Mouse (Mus musculus) heart, embryonic 11.5 days (tissue): Measurements from ENCODE around the gene Exoc6. TPM values are rescaled to one million over a fixed set of nuclear protein-coding genes. Genes with fewer than 3 reads are reported as not detected.
A peak's percentile ranks its signal among the peaks of the same experiment; 100 is the strongest.

Source experiments
- ATAC-seq: fragments of 200-750 bp; cut with Nextera tagmentation; replicated peaks from 2 replicates; pipeline ENCODE4 v1.8.0; 2017; ENCODE audit warnings: moderate library complexity; ENCODE audit not compliant: insufficient number of reproducible peaks, low FRiP score, low TSS enrichment
- H3K27ac ChIP-seq: fragments of 300-500 bp; sonication (generic); 2 replicates; pipeline ENCODE4 v1.5.1; 2014; ENCODE audit warnings: mild to moderate bottlenecking, low read depth, low read length
- H3K27me3 ChIP-seq: fragments of 300-500 bp; sonication (generic); 2 replicates; pipeline ENCODE4 v1.6.1; 2014; ENCODE audit warnings: mild to moderate bottlenecking, low read length, mixed read lengths; ENCODE audit not compliant: control insufficient read depth, insufficient read depth
- H3K36me3 ChIP-seq: fragments of 300-500 bp; sonication (generic); 2 replicates; pipeline ENCODE4 v1.6.1; 2014; ENCODE audit warnings: mild to moderate bottlenecking, low read length, moderate library complexity, mixed read lengths; ENCODE audit not compliant: control insufficient read depth, insufficient read depth
- H3K4me1 ChIP-seq: fragments of 300-500 bp; sonication (generic); 2 replicates; pipeline ENCODE4 v1.6.1; 2014; ENCODE audit warnings: low read length; ENCODE audit not compliant: control insufficient read depth, insufficient read depth
- H3K4me2 ChIP-seq: fragments of 300-500 bp; sonication (generic); 2 replicates; pipeline ENCODE4 v1.6.1; 2014; ENCODE audit warnings: mild to moderate bottlenecking, moderate library complexity
- H3K4me3 ChIP-seq: fragments of 300-500 bp; sonication (generic); 2 replicates; pipeline ENCODE4 v1.5.1; 2014; ENCODE audit warnings: low read depth, low read length
- H3K9ac ChIP-seq: fragments of 300-500 bp; sonication (generic); 2 replicates; pipeline ENCODE4 v1.6.1; 2014; ENCODE audit warnings: mild to moderate bottlenecking, low read depth, low read length, moderate library complexity
- H3K9me3 ChIP-seq: fragments of 300-500 bp; sonication (generic); replicated peaks from 2 replicates; pipeline ENCODE4 v1.6.1; 2016; ENCODE audit warnings: low read length; ENCODE audit not compliant: control insufficient read depth
- WGBS: fragments of 180-500 bp; shearing (Covaris S2); extraction: QIAGEN DNeasy Blood & Tissue Kit; methylation state at CpG from one replicate; pipeline ENCODE4 v1.1.7; 2014; ENCODE audit not compliant: insufficient replicate concordance; 5-methylcytosine and 5-hydroxymethylcytosine counted together
- polyA plus RNA-seq: library from polyadenylated mRNA; unstranded; fragments of >200 nt; fragmentation: Nextera tagmentation; extraction: Ambion mirVana; gene quantifications from 2 replicates; pipeline ENCODE4 v1.2.1, GENCODE M21; 2014

Exoc6 gene
- polyA plus RNA-seq, 1 experiment from 2014 or later = 22.3 TPM

DNA sequence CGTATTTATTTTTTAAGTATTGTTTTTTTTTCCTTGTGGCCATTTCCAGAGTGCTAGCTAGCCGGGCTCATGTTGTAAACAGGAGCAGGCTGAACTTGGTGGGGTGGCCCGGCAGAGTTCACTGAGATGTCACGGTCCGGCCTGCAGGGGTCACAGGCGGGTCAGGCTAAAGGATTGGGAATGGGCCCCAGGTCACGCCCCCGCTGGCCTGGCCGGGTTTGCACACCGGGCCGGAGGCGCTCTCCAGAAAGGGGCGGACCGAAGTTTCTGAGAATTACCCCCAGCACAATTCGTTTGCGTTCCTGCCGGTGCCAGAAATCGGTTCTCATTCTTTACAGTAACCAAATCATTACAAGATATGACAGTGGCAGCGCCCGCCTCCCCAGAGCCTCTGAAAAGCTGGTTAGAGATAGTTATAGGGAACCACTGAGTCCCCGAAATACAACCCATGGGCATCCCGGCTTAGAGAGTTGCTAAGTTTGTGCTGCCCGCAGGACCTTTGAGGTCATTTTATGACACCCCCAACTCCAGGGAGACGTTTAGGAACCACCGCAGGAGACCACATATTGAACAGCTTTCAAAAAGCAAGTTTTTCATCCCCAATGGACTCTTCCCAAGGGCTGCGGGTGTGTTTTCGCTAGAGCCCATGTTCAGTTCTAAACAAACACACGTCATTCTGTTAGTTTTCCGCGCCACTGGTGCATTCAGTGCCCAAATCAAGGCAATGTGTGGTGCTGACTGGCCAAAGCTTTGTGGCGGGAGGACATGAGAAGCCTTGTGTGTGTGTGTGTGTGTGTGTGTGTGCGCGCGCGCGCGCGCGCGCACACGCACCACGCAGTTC, 145.8 kb downstream of the Exoc6 start:
- H3K27me3 ChIP-seq = peaks cover 99% of the 10 kb centered on the region
- peak overlapping the region; percentile 41 for H3K4me3 ChIP-seq
- H3K9ac ChIP-seq = no peak overlapping the region
- no peak for ATAC-seq
- peaks cover 38% of the 10 kb centered on the region for H3K4me1 ChIP-seq
- no peaks in the 10 kb centered on the region for H3K9me3 ChIP-seq
- no peak overlapping the region for H3K27ac ChIP-seq
- no peaks in the 10 kb centered on the region for H3K36me3 ChIP-seq
- 5% methylated on average over 42 of the region's 42 CpGs for WGBS
- peak overlapping the region; percentile 47 for H3K4me2 ChIP-seq

DNA sequence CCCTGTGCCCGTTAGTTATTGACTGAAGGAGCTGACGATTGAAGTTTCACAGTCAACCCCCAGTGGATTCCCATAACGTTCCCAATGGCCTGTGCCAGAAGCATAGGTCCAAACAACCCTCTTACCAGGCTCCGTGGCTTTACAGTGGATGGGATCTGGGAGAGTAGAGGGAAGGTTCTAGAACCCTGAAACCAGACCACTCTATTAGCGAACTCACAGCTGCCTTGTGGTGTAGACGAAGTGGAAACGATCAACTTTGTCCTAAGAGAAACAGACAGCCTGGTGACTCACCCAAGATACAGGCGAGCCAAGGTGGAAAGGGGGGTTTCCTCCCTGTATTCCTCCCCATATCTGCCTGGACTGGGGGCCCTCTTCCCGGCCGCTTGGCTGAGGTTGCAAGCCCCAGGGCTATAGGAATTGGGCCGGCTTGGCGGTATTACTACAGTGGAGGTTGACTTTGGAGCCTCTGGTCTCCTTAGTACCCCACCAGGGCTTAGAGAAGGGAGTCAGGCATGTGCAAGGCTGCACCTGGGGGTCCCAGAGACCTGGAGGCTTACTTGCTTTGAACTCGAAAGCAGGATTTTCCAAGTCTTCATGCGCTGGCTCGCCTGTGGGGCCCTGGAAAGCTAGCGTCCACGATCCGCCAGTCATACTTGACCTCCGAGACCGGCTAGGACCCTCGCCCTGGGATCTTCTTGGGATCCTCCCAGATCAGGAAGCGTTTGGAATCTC, 146.6 kb downstream of the Exoc6 start:
- 3% methylated on average over 22 of the region's 22 CpGs for WGBS
- H3K9ac ChIP-seq = no peak overlapping the region

DNA sequence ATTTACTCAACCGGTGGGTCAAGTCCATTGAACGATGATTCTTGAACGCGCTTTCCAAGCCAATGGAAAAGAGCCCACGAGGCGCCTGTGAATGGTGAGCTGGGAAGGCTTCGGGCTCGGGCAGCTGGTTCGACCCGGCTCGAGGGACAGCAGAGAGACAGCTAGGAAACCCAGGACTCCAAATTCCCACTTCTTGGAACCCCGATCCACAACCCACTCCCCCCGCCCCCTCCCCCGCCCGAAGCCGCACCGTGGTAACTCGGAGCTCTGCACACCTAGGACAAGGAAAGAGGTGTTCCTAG, 147.1 kb downstream of the Exoc6 start:
- Histone ChIP-seq H3K4me3 (peak overlapping the region; percentile 41), H3K27me3 (peaks cover 98% of the 10 kb centered on the region), H3K4me1 (peaks cover 38% of the 10 kb centered on the region), H3K36me3 (no peaks in the 10 kb centered on the region), H3K9ac (no peak overlapping the region), H3K27ac (no peak overlapping the region), H3K9me3 (no peaks in the 10 kb centered on the region), H3K4me2 (peak overlapping the region; percentile 77)
- 0% methylated on average over 18 of the region's 18 CpGs for WGBS
- ATAC-seq = no peak

More for the DNA sequence above, 146.6 kb downstream of the Exoc6 start:
- Histone ChIP-seq H3K4me3 (peak overlapping the region; percentile 41), H3K27ac (no peak overlapping the region), H3K4me1 (peaks cover 38% of the 10 kb centered on the region), H3K4me2 (peak overlapping the region; percentile 77), H3K27me3 (peaks cover 98% of the 10 kb centered on the region), H3K36me3 (no peaks in the 10 kb centered on the region), H3K9me3 (no peaks in the 10 kb centered on the region)
- no peak for ATAC-seq

DNA sequence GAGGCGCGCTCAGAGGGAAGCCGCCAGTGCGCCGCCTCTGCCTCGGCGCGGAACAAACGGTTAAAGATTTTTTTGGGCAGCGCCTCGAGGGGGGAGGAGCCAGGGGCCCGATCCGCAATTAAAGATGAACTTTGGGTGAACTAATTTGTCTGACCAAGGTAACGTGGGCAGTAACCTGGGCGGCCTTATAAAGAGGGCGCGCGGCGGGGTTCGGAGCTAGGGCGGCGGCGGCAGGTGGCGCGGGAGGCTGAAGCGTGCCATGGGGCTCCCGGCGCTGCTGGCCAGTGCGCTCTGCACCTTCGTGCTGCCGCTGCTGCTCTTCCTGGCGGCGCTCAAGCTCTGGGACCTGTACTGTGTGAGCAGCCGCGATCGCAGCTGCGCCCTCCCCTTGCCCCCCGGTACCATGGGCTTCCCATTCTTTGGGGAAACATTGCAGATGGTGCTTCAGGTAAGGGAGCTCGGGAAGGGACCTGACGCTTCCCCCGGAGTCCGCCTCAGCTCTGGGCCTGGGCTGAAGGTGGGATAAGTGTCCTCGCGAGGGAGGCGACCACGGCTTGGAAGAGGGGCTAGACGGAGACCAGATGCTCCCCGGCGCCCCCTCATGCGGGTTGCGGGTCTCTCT, 147.5 kb downstream of the Exoc6 start, which contains the start of gene Cyp26a1:
Cyp26a1 (plus strand) TSS at position 148 of the 622 bp plus-strand sequence.
- Histone ChIP-seq H3K4me2 (peak within 1 kb of the TSS; percentile 77), H3K9ac (no peak within 1 kb of the TSS), H3K4me1 (peaks cover 38% of the 10 kb centered on the region), H3K36me3 (no peaks in the 10 kb centered on the region), H3K9me3 (no peaks in the 10 kb centered on the region), H3K4me3 (peak within 1 kb of the TSS; percentile 41), H3K27ac (no peak within 1 kb of the TSS), H3K27me3 (peaks cover 98% of the 10 kb centered on the region)
- under 1% methylated on average over 51 of the region's 51 CpGs for WGBS
- no peak for ATAC-seq

DNA sequence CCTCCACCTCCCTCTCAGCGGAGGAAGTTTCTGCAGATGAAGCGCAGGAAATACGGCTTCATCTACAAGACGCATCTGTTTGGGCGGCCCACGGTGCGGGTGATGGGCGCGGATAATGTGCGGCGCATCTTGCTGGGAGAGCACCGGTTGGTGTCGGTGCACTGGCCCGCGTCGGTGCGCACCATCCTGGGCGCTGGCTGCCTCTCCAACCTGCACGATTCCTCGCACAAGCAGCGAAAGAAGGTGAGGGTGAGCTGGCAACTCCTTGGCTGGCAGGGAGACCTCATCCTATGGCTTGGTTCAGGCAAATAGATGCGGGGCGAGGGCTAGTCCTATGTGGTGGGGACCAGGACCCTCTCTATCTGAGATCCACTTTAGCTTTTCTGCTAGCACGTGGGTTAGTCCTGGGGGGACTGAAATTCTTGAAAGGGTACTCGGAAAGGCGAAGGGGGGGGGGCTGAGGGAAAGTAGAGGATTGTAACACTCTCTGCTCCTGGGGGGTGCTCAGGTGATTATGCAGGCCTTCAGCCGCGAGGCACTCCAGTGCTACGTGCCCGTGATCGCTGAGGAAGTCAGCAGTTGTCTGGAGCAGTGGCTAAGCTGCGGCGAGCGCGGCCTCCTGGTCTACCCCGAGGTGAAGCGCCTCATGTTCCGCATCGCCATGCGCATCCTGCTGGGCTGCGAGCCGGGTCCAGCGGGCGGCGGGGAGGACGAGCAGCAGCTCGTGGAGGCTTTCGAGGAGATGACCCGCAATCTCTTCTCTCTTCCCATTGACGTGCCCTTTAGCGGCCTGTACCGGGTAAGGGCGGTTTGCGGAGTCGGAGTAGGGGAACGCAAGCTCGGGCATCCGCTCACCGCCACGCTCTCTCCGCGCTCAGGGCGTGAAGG, 148.3 kb downstream of the Exoc6 start:
- Histone ChIP-seq H3K27me3 (peaks cover 97% of the 10 kb centered on the region), H3K36me3 (no peaks in the 10 kb centered on the region), H3K4me3 (peak overlapping the region; percentile 41), H3K9ac (no peak overlapping the region), H3K4me1 (peaks cover 32% of the 10 kb centered on the region), H3K27ac (no peak overlapping the region), H3K4me2 (peak overlapping the region; percentile 77), H3K9me3 (no peaks in the 10 kb centered on the region)
- 0% methylated on average over 63 of the region's 63 CpGs for WGBS
- peak; percentile 24; the same call in 1 of the 2 replicates for ATAC-seq

DNA sequence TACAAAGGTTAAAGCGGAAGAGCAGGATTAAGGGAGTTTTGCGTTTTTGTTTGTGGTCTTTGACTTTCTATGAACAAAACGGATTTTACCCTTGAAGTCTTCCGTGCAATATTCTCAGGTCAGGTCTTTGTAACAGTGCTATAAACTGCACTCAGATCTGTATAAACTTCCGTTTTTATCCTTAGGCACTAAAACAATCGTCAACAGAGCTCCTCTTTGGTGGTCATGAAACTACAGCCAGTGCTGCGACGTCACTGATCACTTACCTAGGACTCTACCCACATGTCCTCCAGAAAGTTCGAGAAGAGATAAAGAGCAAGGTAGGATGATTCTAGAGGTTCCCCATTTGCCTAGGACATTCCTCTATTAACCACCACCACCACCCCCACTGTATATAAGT, 149.5 kb downstream of the Exoc6 start:
- H3K9me3 ChIP-seq = no peaks in the 10 kb centered on the region
- no peaks in the 10 kb centered on the region for H3K36me3 ChIP-seq
- 20% methylated on average over 9 of the region's 9 CpGs for WGBS
- no peak overlapping the region for H3K4me2 ChIP-seq
- H3K9ac ChIP-seq = no peak overlapping the region
- ATAC-seq = no peak
- peaks cover 32% of the 10 kb centered on the region for H3K4me1 ChIP-seq
- H3K27ac ChIP-seq = no peak overlapping the region
- H3K27me3 ChIP-seq = peaks cover 88% of the 10 kb centered on the region
- no peak overlapping the region for H3K4me3 ChIP-seq

DNA sequence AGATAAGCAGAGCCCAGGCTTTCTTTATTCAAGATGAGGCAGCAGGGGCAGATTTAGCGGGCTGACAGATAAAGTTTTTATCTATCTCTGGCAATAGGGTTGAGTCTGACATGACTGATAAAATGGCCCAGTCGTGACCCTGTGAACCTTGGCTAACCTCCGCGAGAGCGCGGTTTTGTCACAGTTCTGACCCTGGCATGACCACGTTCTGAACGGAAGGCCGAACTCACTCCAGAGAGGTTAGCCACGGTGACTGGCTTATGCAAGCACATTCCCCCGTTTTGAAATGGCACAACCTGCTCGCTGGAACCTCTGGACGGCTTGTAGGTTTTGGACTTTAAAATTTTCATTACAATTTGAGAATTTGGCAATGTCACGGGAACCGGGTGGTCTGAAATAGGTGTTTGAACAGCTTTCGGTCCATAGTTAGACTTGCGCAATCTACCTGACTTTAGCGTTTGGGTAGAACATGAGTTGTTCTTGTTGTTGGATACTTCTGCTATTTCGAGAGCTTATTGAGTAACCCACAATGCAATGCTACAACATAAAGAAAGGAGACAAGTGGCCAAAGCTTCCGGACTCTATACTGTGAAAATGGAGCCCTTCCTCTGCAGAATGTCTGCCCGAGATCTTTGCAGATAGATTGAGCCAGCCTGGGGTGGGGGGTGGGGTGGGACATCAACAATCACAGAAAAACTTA, 152.3 kb downstream of the Exoc6 start:
- no peaks in the 10 kb centered on the region for H3K9me3 ChIP-seq
- 42% methylated on average over 21 of the region's 21 CpGs for WGBS
- H3K27me3 ChIP-seq = peaks cover 65% of the 10 kb centered on the region
- no peak overlapping the region for H3K4me3 ChIP-seq
- H3K36me3 ChIP-seq = no peaks in the 10 kb centered on the region
- no peak overlapping the region for H3K27ac ChIP-seq
- no peak overlapping the region for H3K4me2 ChIP-seq
- no peak for ATAC-seq
- H3K4me1 ChIP-seq = peaks cover 14% of the 10 kb centered on the region
- no peak overlapping the region for H3K9ac ChIP-seq
